Mouse (Mus musculus) Patski (cell line): ENCODE data around the gene Gm20388. TPM values are rescaled to one million over a fixed set of nuclear protein-coding genes. Genes with fewer than 3 reads are reported as not detected.

Experiments used
- ATAC-seq: fragments of 100-300 bp; one replicate; pipeline ENCODE4 v1.8.0; 2021
- CTCF ChIA-PET: fragments of 350-600 bp; sonication (Branson Sonifier 250); formaldehyde crosslinking; loops from one replicate; lab custom pipeline; 2022; ENCODE audit warnings: inconsistent platforms; lab: Charles Lee
- POLR2A ChIA-PET: fragments of 350-600 bp; sonication (Branson Sonifier 250); formaldehyde crosslinking; loops from one replicate; lab custom pipeline; 2022; ENCODE audit warnings: antibody characterized with exemption, inconsistent platforms; lab: Charles Lee
- DNase-seq: peaks from one replicate; pipeline ENCODE4 v3.0.0-alpha.2; 2011; ENCODE audit warnings: low read depth, low spot score
- H3K27me3 ChIP-seq: fragments of 371-371 bp; one replicate; pipeline ENCODE4 v1.5.1; 2021
- CTCF ChIP-seq: fragments of 100-300 bp; IDR thresholded peaks from one replicate; pipeline ENCODE4 v1.5.1; 2021
- in situ Hi-C: fragments of 300-500 bp; cut with MboI; formaldehyde crosslinking; loops from 3 replicates; pipeline ENCODE4 v1.11.1; 2018; ENCODE audit warnings: low pct_unique_long_range_greater_than_20kb, mixed read lengths
- polyA plus RNA-seq: library from polyadenylated mRNA; unstranded; gene quantifications from one replicate; pipeline ENCODE4 v1.2.3, GENCODE M21; 2021

Gene Gm20388
- polyA plus RNA-seq, 1 experiment from 2014 or later, result 86.7 TPM

DNA sequence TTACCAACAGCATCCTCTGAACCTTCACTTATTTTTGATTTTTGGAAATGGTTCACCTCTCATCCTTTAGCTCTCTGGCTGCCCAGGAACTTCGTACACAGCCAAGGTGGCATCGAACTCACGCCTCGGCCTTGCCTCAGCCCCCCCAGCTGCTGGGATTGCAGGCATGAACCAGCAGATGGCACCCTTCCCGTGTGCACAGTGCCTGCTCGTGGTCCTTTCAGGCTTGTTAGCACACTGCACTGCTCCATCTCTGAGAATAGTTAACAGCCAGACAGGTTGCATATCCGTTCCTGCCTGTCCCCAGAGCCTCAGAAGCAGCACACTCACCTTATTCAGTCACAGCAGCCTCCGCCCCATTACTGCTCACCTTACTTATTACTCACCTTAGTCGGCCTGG is 3915.4 kb downstream of the Gm20388 start:
- no peaks in the 10 kb centered on the region for H3K27me3 ChIP-seq
- ChIA-PET CTCF (no interaction called here), POLR2A (no interaction called here)
- TF ChIP-seq CTCF, result peak; percentile 56
- no peak for ATAC-seq
- no peak for DNase-seq
- in situ Hi-C loops, result no loop called here

DNA sequence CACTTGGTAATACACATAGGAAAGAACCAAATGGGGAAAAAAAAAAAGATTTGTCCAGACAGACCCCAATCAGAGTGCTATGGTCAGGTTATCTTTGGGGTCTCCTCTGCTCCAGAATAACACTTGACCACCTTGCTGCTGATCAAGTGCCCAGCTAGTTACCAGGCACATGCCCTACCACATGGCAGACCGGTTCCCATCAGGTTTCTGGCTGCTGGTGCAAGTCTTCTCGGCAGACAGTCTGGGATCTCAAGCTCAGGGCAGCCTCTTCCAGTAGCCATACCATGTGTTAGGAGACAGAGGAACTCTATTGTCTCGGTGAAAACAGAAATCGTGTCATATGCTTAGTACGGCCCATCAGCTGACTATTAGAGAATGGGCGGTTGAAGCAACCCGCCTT is 3916.1 kb downstream of the Gm20388 start:
- ChIA-PET POLR2A (interaction anchor here (0.7 kb wide), 1 partner anchor 680 kb away, joined by 3 read pairs; no protein-coding TSS in a partner anchor), CTCF (no interaction called here)
- in situ Hi-C loops, result no loop called here
- no peaks in the 10 kb centered on the region for H3K27me3 ChIP-seq
- ATAC-seq, result no peak
- TF ChIP-seq CTCF, result no peak
- no peak for DNase-seq

DNA sequence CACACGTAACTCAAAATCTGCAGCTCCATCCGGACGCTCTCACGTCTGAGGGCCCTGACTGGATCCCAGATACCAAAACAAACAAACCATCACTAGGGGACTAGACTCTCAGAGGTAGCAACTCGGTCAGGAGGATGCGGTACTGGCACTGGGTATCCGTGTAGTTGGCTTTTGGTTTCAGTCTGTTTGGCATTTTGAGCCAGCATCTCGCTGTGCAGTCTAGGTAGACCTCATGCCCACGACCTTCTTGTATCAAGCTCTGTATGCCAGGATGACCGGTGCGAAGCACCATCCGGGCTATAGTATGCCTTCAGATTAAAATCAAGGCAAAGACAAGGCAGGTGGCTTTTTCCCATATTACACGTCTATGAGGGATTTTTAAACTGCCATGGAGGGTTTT is 3916.9 kb downstream of the Gm20388 start:
- in situ Hi-C loops, result no loop called here
- no peak for ATAC-seq
- H3K27me3 ChIP-seq, result no peaks in the 10 kb centered on the region
- ChIA-PET POLR2A (interaction anchor here (0.7 kb wide), 1 partner anchor 681 kb away, joined by 3 read pairs; no protein-coding TSS in a partner anchor), CTCF (no interaction called here)
- no peak for TF ChIP-seq CTCF
- DNase-seq, result no peak

DNA sequence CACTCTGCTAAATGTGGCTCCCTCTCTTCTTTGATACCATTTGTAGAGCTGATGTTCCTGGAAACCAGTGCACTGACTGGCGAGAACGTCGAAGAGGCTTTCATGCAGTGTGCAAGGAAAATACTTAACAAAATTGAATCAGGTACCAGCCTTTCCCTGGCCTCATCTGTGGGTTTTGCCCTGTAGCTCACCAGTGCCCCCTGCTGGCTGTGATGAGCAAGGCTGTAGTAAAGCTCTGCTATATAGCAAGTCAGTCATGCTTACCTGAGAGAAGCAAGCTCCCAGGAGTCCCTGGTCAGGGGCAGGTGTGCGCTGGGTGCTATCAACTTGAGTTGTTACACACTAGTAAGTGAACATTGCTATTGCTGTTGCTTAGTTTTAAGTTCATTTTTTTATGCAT is 3922.1 kb downstream of the Gm20388 start:
- DNase-seq (no peak), ATAC-seq (no peak)
- ChIA-PET CTCF (interaction anchor here (0.8 to 2.0 kb wide), 5 partner anchors 11 to 42 kb away, joined by 3 to 8 read pairs (median 3); no protein-coding TSS in a partner anchor), POLR2A (no interaction called here)
- H3K27me3 ChIP-seq, result no peaks in the 10 kb centered on the region
- peak; percentile 86 for TF ChIP-seq CTCF
- in situ Hi-C loops, result no loop called here

GRCm38 (mm10) chr8:123835451-123835850 is 3924.8 kb downstream of the Gm20388 start:
- ChIA-PET POLR2A (interaction anchor here (0.9 kb wide), 1 partner anchor 11 kb away, joined by 4 read pairs; no protein-coding TSS in a partner anchor), CTCF (interaction anchor here (0.6 to 1.3 kb wide), 5 partner anchors 12 to 46 kb away, joined by 3 to 6 read pairs (median 3); no protein-coding TSS in a partner anchor)
- ATAC-seq (no peak), DNase-seq (no peak)
- peak; percentile 74 for TF ChIP-seq CTCF
- H3K27me3 ChIP-seq, result no peaks in the 10 kb centered on the region
- in situ Hi-C loops, result no loop called here

GRCm38 (mm10) chr8:123836354-123836753 is 3925.7 kb downstream of the Gm20388 start:
- ChIA-PET CTCF (interaction anchor here (1.0 to 1.3 kb wide), 2 partner anchors 13 to 32 kb away, joined by 3 to 6 read pairs; no protein-coding TSS in a partner anchor), POLR2A (no interaction called here)
- DNase-seq (no peak), ATAC-seq (no peak)
- H3K27me3 ChIP-seq, result no peaks in the 10 kb centered on the region
- TF ChIP-seq CTCF, result no peak
- in situ Hi-C loops, result no loop called here

GRCm38 (mm10) chr8:123838496-123838895 is 3927.9 kb downstream of the Gm20388 start:
- DNase-seq, result no peak
- in situ Hi-C loops, result no loop called here
- ATAC-seq, result no peak
- no peaks in the 10 kb centered on the region for H3K27me3 ChIP-seq
- no peak for TF ChIP-seq CTCF
- CTCF ChIA-PET, result no interaction called here
- POLR2A ChIA-PET, result no interaction called here

- no peaks in the 10 kb centered on the region for H3K27me3 ChIP-seq
- CTCF ChIA-PET, result no interaction called here
- in situ Hi-C loops, result no loop called here
- ATAC-seq (no peak), DNase-seq (no peak)
- TF ChIP-seq CTCF, result no peak
- POLR2A ChIA-PET, result no interaction called here
These were observed 3930.1 kb downstream of the Gm20388 start for GRCm38 (mm10) chr8:123840578-123841345.

DNA sequence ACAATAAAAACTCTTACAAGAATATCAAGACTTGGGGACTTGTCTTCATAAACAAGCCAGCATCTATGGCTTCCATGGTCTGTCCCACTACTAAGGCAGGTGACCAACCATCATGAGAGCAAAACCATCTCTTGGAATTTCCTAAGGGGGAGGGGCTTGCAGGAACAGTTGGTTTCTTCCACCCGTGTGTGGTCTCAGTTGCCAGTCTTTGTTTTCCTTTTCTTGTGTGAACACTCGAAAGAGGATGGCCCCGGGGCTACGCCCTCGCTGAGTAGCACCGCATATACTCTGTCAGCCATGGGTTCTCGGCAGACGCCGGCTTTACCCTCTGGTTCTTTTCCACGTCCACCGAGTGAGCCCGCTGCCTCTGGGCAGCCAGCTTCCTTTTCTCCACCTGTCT is 3931.4 kb downstream of the Gm20388 start:
- ChIA-PET CTCF (interaction anchor here (2.8 kb wide), 1 partner anchor 10 kb away, joined by 8 read pairs; no protein-coding TSS in a partner anchor), POLR2A (interaction anchor here (1.1 kb wide), 1 partner anchor 8 kb away, joined by 3 read pairs; no protein-coding TSS in a partner anchor)
- H3K27me3 ChIP-seq, result no peaks in the 10 kb centered on the region
- DNase-seq (no peak), ATAC-seq (no peak)
- in situ Hi-C loops, result no loop called here
- no peak for TF ChIP-seq CTCF

DNA sequence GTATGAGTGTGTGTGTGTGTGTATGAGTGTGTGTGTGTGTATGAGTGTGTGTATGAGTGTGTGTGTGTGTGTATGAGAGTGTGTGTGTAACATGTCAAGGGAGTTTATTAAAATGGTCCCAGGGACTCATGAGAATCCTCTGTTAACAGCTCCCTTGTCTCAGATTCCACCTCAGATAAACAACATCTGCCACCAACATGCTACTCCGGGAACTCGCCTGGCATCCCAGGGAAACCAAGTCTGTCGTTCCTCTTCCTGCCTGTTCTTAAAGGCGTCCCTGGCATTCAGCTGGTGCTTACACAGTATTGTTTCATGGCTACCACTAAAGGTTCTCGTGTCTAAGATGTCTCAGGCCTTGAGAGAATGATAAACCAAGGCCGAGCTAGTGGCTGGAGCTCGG is 3933.7 kb downstream of the Gm20388 start:
- H3K27me3 ChIP-seq, result no peaks in the 10 kb centered on the region
- TF ChIP-seq CTCF, result no peak
- DNase-seq (no peak), ATAC-seq (no peak)
- ChIA-PET CTCF (interaction anchor here (2.8 kb wide), 1 partner anchor 12 kb away, joined by 8 read pairs; no protein-coding TSS in a partner anchor), POLR2A (no interaction called here)
- in situ Hi-C loops, result no loop called here

DNA sequence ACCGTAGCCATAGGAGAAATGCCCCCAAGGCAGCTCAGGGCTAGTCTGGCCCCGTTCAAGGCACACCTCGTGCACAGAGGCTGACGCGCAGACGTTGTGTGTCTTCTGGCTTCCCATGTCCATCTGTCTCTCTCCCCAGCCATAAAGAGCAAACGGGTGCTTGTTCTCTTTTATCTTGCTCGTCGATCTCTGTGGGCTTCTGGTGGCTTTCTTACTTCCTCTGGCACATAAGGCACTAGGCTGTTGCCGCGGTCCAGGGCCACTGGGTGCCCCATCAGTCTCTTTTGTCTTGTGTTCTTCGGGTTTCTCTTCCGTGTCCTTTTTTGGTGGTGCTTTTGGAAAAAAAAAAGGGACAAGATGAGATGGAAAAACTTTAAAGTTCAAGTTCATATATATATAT is 3934.5 kb downstream of the Gm20388 start:
- ATAC-seq (no peak), DNase-seq (no peak)
- no peak for TF ChIP-seq CTCF
- CTCF ChIA-PET, result interaction anchor here (0.7 kb wide), 1 partner anchor 12 kb away, joined by 3 read pairs; no protein-coding TSS in a partner anchor
- POLR2A ChIA-PET, result no interaction called here
- in situ Hi-C loops, result no loop called here
- H3K27me3 ChIP-seq, result no peaks in the 10 kb centered on the region
